Mouse (Mus musculus) thymus, adult 2 months (tissue): ENCODE measurements around the gene Rap1gap2.

Experiments used
- CTCF ChIP-seq: fragments of 200-500 bp; IDR thresholded peaks from 2 replicates; pipeline ENCODE4 v1.5.1; 2012; ENCODE audit warnings: mild to moderate bottlenecking, control low read depth, low read length, moderate library complexity, borderline replicate concordance; ENCODE audit not compliant: control insufficient read depth, poor library complexity, insufficient read depth; ENCODE audit errors: extremely low read depth
- POLR2A ChIP-seq: fragments of 200-500 bp; IDR thresholded peaks from 2 replicates; pipeline ENCODE4 v1.6.1; 2012; ENCODE audit warnings: mild to moderate bottlenecking, low read length, control low read depth, moderate library complexity; ENCODE audit not compliant: control insufficient read depth, poor library complexity, insufficient read depth; ENCODE audit errors: extremely low read depth

DNA sequence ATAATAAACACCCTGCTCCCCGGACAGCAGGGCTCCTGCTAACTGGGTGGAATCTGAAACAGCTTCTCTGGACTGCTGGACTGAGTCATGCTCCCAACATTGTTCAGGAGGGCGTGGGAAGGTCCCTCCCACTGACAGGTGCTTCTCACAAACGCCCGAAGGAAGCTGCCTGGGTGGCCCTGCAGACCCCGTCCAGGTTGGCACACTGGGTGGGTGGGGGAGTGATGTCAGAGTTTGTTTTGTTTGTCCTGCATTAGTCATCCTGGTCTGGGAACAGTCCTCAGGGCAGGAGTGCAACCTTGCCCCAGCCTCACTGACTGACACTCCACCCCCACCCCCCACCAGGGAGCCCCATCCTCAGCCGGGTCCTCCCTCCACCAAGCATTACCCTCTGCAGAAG is 171.5 kb downstream of the Rap1gap2 start:
- no peak for TF ChIP-seq POLR2A
- no peak for TF ChIP-seq CTCF
